Mouse (Mus musculus) midbrain, embryonic 14.5 days (tissue): ENCODE measurements around the gene Ppp1r14c. TPM values are rescaled to one million over a fixed set of nuclear protein-coding genes. Genes with fewer than 3 reads are reported as not detected.

Experiments used
- ATAC-seq: fragments of 200-750 bp; cut with Nextera tagmentation; 2 replicates; pipeline ENCODE4 v1.8.0; 2017; ENCODE audit warnings: moderate number of reproducible peaks, moderate library complexity; ENCODE audit not compliant: low FRiP score, low TSS enrichment
- DNase-seq: peaks from one replicate; pipeline ENCODE4 v3.0.0-alpha.2; 2015
- H3K27ac ChIP-seq: fragments of 300-500 bp; sonication (generic); replicated peaks from 2 replicates; pipeline ENCODE4 v1.5.1; 2014; ENCODE audit warnings: mild to moderate bottlenecking, low read depth, low read length, moderate library complexity
- H3K27me3 ChIP-seq: fragments of 300-500 bp; sonication (generic); 2 replicates; pipeline ENCODE4 v1.6.1; 2014; ENCODE audit warnings: low read length, control low read depth, mixed read lengths; ENCODE audit not compliant: control insufficient read depth, insufficient read depth
- H3K36me3 ChIP-seq: fragments of 300-500 bp; sonication (generic); 2 replicates; pipeline ENCODE4 v1.6.1; 2014; ENCODE audit warnings: low read length, control low read depth; ENCODE audit not compliant: control insufficient read depth, insufficient read depth
- H3K4me1 ChIP-seq: fragments of 300-500 bp; sonication (generic); 2 replicates; pipeline ENCODE4 v1.6.1; 2014; ENCODE audit warnings: mild to moderate bottlenecking, antibody characterized with exemption, low read length, control low read depth; ENCODE audit not compliant: control insufficient read depth, insufficient read depth
- H3K4me2 ChIP-seq: fragments of 300-500 bp; sonication (generic); 2 replicates; pipeline ENCODE4 v1.6.1; 2014; ENCODE audit warnings: mild to moderate bottlenecking, low read length, moderate library complexity
- H3K4me3 ChIP-seq: fragments of 300-500 bp; sonication (generic); replicated peaks from 2 replicates; pipeline ENCODE4 v1.5.1; 2014; ENCODE audit warnings: low read depth, low read length
- H3K9ac ChIP-seq: fragments of 300-500 bp; sonication (generic); replicated peaks from 2 replicates; pipeline ENCODE4 v1.6.1; 2014; ENCODE audit warnings: mild to moderate bottlenecking, low read length, moderate library complexity
- H3K9me3 ChIP-seq: fragments of 300-500 bp; sonication (generic); 2 replicates; pipeline ENCODE4 v1.6.1; 2016; ENCODE audit warnings: low read length, control low read depth, mixed read lengths; ENCODE audit not compliant: control insufficient read depth
- WGBS: fragments of 180-500 bp; shearing (Covaris S2); extraction: QIAGEN DNeasy Blood & Tissue Kit; methylation state at CpG from one replicate; pipeline ENCODE4 v1.1.7; 2014; 5-methylcytosine and 5-hydroxymethylcytosine counted together
- polyA plus RNA-seq: library from polyadenylated mRNA; unstranded; fragments of >200 nt; fragmentation: Nextera tagmentation; extraction: Ambion mirVana; gene quantifications from 2 replicates; pipeline ENCODE4 v1.2.1, GENCODE M21; 2014

The Ppp1r14c gene
- polyA plus RNA-seq, result 45.8 and 45.9 TPM in 2 replicates

GRCm38 (mm10) chr10:3366036-3366869 is at the start of gene Ppp1r14c:
Ppp1r14c (plus strand) TSS chr10:3366057.
- Histone ChIP-seq H3K27ac (peak within 1 kb of the TSS; percentile 72), H3K4me2 (peak within 1 kb of the TSS; percentile 87), H3K36me3 (no peaks in the 10 kb centered on the region), H3K27me3 (no peaks in the 10 kb centered on the region), H3K4me1 (0 out of 2 replicates have a peak, but pooled peaks cover 8% of the 10 kb centered on the region), H3K4me3 (peak within 1 kb of the TSS; percentile 60), H3K9me3 (no peaks in the 10 kb centered on the region), H3K9ac (peak within 1 kb of the TSS; percentile 66)
- DNase-seq (peak; percentile 79), ATAC-seq (peak; percentile 83)
- WGBS, result under 1% methylated on average over 73 of the region's 74 CpGs

GRCm38 (mm10) chr10:3321406-3321805 is 44.5 kb upstream of the Ppp1r14c start:
- ATAC-seq (no peak), DNase-seq (no peak)
- WGBS, result 81% methylated on average over 2 of the region's 2 CpGs
- Histone ChIP-seq H3K9ac (no peak overlapping the region), H3K4me1 (no peaks in the 10 kb centered on the region), H3K9me3 (no peaks in the 10 kb centered on the region), H3K4me2 (no peak overlapping the region), H3K4me3 (no peak overlapping the region), H3K36me3 (no peaks in the 10 kb centered on the region), H3K27me3 (no peaks in the 10 kb centered on the region), H3K27ac (no peak overlapping the region)

- DNase-seq (no peak), ATAC-seq (no peak)
- Histone ChIP-seq H3K4me2 (no peak overlapping the region), H3K36me3 (no peaks in the 10 kb centered on the region), H3K4me3 (no peak overlapping the region), H3K9me3 (no peaks in the 10 kb centered on the region), H3K27ac (no peak overlapping the region), H3K4me1 (no peaks in the 10 kb centered on the region), H3K27me3 (no peaks in the 10 kb centered on the region), H3K9ac (no peak overlapping the region)
- 100% methylated on average over 1 of the region's 1 CpGs for WGBS
These were observed 40.4 kb upstream of the Ppp1r14c start for GRCm38 (mm10) chr10:3325447-3325846.

GRCm38 (mm10) chr10:3332880-3333279 is 33.0 kb upstream of the Ppp1r14c start:
- peak; percentile 90 for DNase-seq

GRCm38 (mm10) chr10:3334570-3334969 is 31.3 kb upstream of the Ppp1r14c start:
- H3K4me2 ChIP-seq, result no peak overlapping the region
- no peaks in the 10 kb centered on the region for H3K27me3 ChIP-seq
- DNase-seq, result no peak
- H3K27ac ChIP-seq, result no peak overlapping the region
- no peaks in the 10 kb centered on the region for H3K9me3 ChIP-seq
- H3K4me3 ChIP-seq, result no peak overlapping the region
- no peaks in the 10 kb centered on the region for H3K4me1 ChIP-seq
- no peaks in the 10 kb centered on the region for H3K36me3 ChIP-seq
- no peak overlapping the region for H3K9ac ChIP-seq
- no peak for ATAC-seq

More at GRCm38 (mm10) chr10:3332880-3333279, 33.0 kb upstream of the Ppp1r14c start:
- no peak overlapping the region for H3K4me2 ChIP-seq
- peak; percentile 55; the same call in 1 of the 2 replicates for ATAC-seq
- WGBS, result 31% methylated on average over 3 of the region's 3 CpGs
- no peaks in the 10 kb centered on the region for H3K4me1 ChIP-seq
- no peaks in the 10 kb centered on the region for H3K36me3 ChIP-seq
- H3K9ac ChIP-seq, result no peak overlapping the region
- no peak overlapping the region for H3K27ac ChIP-seq
- no peaks in the 10 kb centered on the region for H3K27me3 ChIP-seq
- H3K9me3 ChIP-seq, result no peaks in the 10 kb centered on the region
- no peak overlapping the region for H3K4me3 ChIP-seq

GRCm38 (mm10) chr10:3336729-3337329 is 29.0 kb upstream of the Ppp1r14c start:
- no peak overlapping the region for H3K4me2 ChIP-seq
- H3K36me3 ChIP-seq, result no peaks in the 10 kb centered on the region
- DNase-seq (no peak), ATAC-seq (no peak)
- H3K27ac ChIP-seq, result no peak overlapping the region
- H3K9ac ChIP-seq, result no peak overlapping the region
- H3K4me1 ChIP-seq, result no peaks in the 10 kb centered on the region
- WGBS, result 81% methylated on average over 7 of the region's 7 CpGs
- H3K4me3 ChIP-seq, result no peak overlapping the region
- no peaks in the 10 kb centered on the region for H3K27me3 ChIP-seq
- no peaks in the 10 kb centered on the region for H3K9me3 ChIP-seq

- DNase-seq (no peak), ATAC-seq (no peak)
- Histone ChIP-seq H3K4me2 (no peak overlapping the region), H3K27me3 (no peaks in the 10 kb centered on the region), H3K27ac (no peak overlapping the region), H3K36me3 (no peaks in the 10 kb centered on the region), H3K9me3 (no peaks in the 10 kb centered on the region), H3K4me1 (no peaks in the 10 kb centered on the region), H3K4me3 (no peak overlapping the region), H3K9ac (no peak overlapping the region)
- 57% methylated on average over 2 of the region's 2 CpGs for WGBS
These were observed 28.4 kb upstream of the Ppp1r14c start for GRCm38 (mm10) chr10:3337330-3337901.

- DNase-seq (no peak), ATAC-seq (no peak)
These were observed 20.2 kb upstream of the Ppp1r14c start for GRCm38 (mm10) chr10:3345706-3346105.

More at GRCm38 (mm10) chr10:3345706-3346105, 20.2 kb upstream of the Ppp1r14c start:
- H3K36me3 ChIP-seq, result no peaks in the 10 kb centered on the region
- H3K4me2 ChIP-seq, result no peak overlapping the region
- no peak overlapping the region for H3K4me3 ChIP-seq
- H3K27me3 ChIP-seq, result no peaks in the 10 kb centered on the region
- H3K4me1 ChIP-seq, result no peaks in the 10 kb centered on the region
- no peaks in the 10 kb centered on the region for H3K9me3 ChIP-seq
- no peak overlapping the region for H3K27ac ChIP-seq
- H3K9ac ChIP-seq, result no peak overlapping the region
- 53% methylated on average over 5 of the region's 5 CpGs for WGBS
